Mouse (Mus musculus): Measurements from ENCODE around the gene Tex9. TPM values are rescaled to one million over a fixed set of nuclear protein-coding genes. Genes with fewer than 3 reads are reported as not detected.

Tex9 gene
- polyA plus RNA-seq, 1 experiment from 2014 or later = 32.0 TPM

DNA sequence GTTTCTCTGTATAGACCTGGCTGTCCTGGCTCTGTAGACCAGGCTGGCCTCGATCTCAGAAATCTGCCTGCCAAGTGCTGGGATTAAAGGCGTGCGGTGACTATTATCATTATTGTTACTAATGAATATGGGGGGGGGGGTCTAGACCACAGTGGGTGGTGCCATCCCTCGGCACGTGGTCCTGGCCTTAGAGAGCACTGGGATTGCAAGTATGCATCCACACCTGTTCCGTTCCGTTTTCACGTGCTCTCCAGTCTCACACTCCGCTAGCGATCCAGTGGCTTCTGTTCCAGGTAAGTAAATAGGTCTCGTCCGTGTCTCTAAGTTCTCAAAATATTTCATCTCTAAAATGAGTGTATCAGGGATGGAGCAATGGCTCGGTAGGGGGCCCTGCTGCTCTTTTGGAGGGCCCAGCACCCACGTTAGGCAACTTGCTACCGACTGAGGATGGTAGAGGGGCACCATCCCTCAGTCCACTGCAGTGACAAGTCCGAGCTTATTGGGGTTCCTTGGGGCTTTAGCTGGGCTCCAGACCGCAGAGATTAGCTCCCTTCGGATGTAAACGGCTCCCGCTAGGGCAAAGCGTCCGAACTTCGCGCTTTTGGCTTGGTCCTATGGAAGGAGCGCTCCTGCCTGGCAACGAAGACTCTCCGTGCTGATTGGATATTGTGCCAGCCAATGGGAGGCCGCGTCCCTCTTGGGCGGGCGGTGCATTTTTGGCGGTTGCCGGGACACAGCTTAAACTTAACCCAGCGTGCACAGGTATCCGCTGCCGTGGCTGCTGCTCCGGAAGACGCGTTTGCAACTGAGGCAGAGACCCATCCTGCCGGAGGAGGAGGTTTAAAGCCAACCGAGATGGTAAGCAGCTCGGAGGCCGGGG, 54.0 kb downstream of the Tex9 start, which contains the start of gene Mns1:
Gene Mns1, plus strand, starts transcription at position 190 of the 880 bp plus-strand sequence.
- Histone ChIP-seq H3K36me3 (no peaks in the 10 kb centered on the region), H3K4me2 (replicated peaks) (peak within 1 kb of the TSS; percentile 95), H3K27ac (replicated peaks) (no peak within 1 kb of the TSS), H3K9me3 (replicated peaks) (no peaks in the 10 kb centered on the region), H3K4me3 (replicated peaks) (peak within 1 kb of the TSS; percentile 61), H3K4me1 (peaks cover 10% of the 10 kb centered on the region), H3K27me3 (no peaks in the 10 kb centered on the region), H3K9ac (peak within 1 kb of the TSS; percentile 40)
- peak; percentile 98 for ATAC-seq (ENCODE audit: insufficient number of reproducible peaks, low FRiP score, low TSS enrichment, low read depth)
- 1% methylated on average over 43 of the region's 43 CpGs for WGBS

DNA sequence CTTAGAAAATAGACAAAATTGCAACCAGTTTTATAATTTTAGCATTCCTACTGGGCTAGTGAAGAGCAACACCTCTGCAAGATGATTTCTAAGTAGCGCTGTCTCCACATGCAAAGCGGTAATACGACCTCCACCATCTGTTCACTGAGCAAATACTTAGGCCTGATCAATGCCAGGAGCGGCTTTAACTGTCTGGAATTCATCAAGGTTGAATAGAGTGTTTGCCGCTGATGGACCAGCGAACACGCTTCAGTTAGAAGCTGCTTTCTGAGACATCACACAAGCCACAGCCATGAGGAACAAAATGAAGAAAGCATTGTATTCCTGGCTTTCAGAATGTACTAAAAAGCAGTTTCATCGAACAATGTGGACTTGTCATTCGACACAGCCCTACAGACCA, 57.1 kb downstream of the Tex9 start:
- H3K4me2 ChIP-seq (replicated peaks) = peak overlapping the region; percentile 11; the same call in 1 of the 2 replicates

DNA sequence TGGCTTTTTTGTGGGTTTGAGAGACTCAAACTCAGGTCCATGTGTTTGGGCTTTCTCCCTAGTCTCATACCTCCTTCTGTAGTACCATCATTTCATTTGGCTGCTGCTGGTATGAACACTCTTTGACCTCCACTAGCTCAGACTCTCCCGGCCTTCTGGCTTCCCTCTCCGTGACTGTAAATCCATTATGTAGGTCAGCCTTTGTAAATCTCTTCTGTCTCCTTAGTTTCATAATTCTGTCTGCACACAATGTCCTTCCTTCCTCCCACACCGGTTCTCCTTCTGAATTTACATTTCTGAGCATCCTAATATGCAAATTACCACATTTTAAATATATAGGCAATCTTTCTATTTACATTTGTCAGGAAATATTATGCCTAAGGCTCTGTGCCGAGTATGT, 64.2 kb downstream of the Tex9 start:
- no peaks in the 10 kb centered on the region for H3K4me1 ChIP-seq
- no peak for ATAC-seq (ENCODE audit: insufficient number of reproducible peaks, low FRiP score, low TSS enrichment, low read depth)
- H3K36me3 ChIP-seq = no peaks in the 10 kb centered on the region
- no peaks in the 10 kb centered on the region for H3K9me3 ChIP-seq (replicated peaks)
- H3K27me3 ChIP-seq = no peaks in the 10 kb centered on the region
- no peak overlapping the region for H3K27ac ChIP-seq (replicated peaks)
- 64% methylated on average over 4 of the region's 4 CpGs for WGBS
- H3K9ac ChIP-seq = no peak overlapping the region
- no peak overlapping the region for H3K4me2 ChIP-seq (replicated peaks)
- no peak overlapping the region for H3K4me3 ChIP-seq (replicated peaks)

More for the DNA sequence above, 57.1 kb downstream of the Tex9 start:
- Histone ChIP-seq H3K4me1 (peaks cover 10% of the 10 kb centered on the region), H3K4me3 (replicated peaks) (0 out of 2 replicates have a peak overlapping the region, but pooled peaks have one; percentile 4), H3K27ac (replicated peaks) (no peak overlapping the region), H3K9me3 (replicated peaks) (no peaks in the 10 kb centered on the region), H3K36me3 (no peaks in the 10 kb centered on the region), H3K9ac (no peak overlapping the region), H3K27me3 (no peaks in the 10 kb centered on the region)
- WGBS = 46% methylated on average over 9 of the region's 9 CpGs
- ATAC-seq (ENCODE audit: insufficient number of reproducible peaks, low FRiP score, low TSS enrichment, low read depth) = no peak

GRCm38 (mm10) chr9:72425300-72425850, 66.6 kb downstream of the Tex9 start:
- WGBS = 69% methylated on average over 11 of the region's 11 CpGs
- no peaks in the 10 kb centered on the region for H3K9me3 ChIP-seq (replicated peaks)
- no peak for ATAC-seq (ENCODE audit: insufficient number of reproducible peaks, low FRiP score, low TSS enrichment, low read depth)
- no peak overlapping the region for H3K9ac ChIP-seq
- no peaks in the 10 kb centered on the region for H3K27me3 ChIP-seq
- no peak overlapping the region for H3K4me3 ChIP-seq (replicated peaks)
- H3K4me2 ChIP-seq (replicated peaks) = no peak overlapping the region
- H3K4me1 ChIP-seq = peaks cover 13% of the 10 kb centered on the region; the same call in 1 of the 2 replicates
- H3K27ac ChIP-seq (replicated peaks) = no peak overlapping the region
- no peaks in the 10 kb centered on the region for H3K36me3 ChIP-seq

DNA sequence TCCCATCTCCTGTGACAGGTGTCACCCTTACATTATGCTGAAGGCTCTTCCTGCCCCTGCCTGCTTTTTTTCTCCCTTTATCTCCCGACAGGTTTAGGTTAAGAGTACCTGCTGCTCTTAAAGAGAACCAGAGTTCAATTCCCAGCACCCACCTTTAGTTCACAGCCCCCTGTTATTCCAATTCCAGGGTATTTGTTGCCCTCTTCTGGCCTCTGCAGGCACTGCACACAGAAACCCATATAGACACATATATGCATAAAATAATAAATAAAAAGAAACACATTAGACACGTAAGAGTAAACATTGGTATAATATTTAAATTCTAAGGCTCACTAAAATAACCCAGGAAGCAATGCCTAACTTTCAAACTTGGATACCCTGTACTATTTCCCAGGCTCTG, 69.3 kb downstream of the Tex9 start:
- H3K9ac ChIP-seq = no peak overlapping the region
- 86% methylated on average over 2 of the region's 2 CpGs for WGBS
- H3K4me2 ChIP-seq (replicated peaks) = no peak overlapping the region
- no peaks in the 10 kb centered on the region for H3K9me3 ChIP-seq (replicated peaks)
- H3K4me1 ChIP-seq = peaks cover 13% of the 10 kb centered on the region; the same call in 1 of the 2 replicates
- no peak overlapping the region for H3K27ac ChIP-seq (replicated peaks)
- ATAC-seq (ENCODE audit: insufficient number of reproducible peaks, low FRiP score, low TSS enrichment, low read depth) = no peak
- H3K4me3 ChIP-seq (replicated peaks) = no peak overlapping the region
- H3K27me3 ChIP-seq = no peaks in the 10 kb centered on the region
- H3K36me3 ChIP-seq = no peaks in the 10 kb centered on the region

DNA sequence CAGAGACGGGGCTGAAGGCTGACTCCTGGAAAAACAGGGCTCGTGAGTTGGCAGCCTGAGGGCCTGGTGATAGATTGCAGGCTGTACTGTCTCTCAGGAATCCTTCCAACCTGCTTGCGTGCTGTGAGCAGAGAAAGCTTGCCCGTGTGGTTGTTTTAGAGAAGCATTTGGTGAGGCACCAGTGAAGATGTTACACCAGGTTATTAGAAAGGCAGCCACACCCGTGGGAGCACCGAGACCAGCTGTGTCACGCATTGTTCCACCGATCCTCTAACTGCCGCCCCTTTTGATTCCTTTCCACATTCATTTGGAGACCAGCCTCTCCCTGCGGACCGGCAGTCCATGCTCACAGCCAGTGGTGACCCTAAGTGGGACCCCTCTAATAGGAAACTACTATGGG, 69.7 kb downstream of the Tex9 start:
- Histone ChIP-seq H3K27ac (replicated peaks) (0 out of 2 replicates have a peak overlapping the region, but pooled peaks have one; percentile 3), H3K9me3 (replicated peaks) (no peaks in the 10 kb centered on the region), H3K9ac (no peak overlapping the region), H3K4me1 (peaks cover 13% of the 10 kb centered on the region; the same call in 1 of the 2 replicates), H3K4me2 (replicated peaks) (no peak overlapping the region), H3K27me3 (no peaks in the 10 kb centered on the region), H3K4me3 (replicated peaks) (no peak overlapping the region), H3K36me3 (no peaks in the 10 kb centered on the region)
- ATAC-seq (ENCODE audit: insufficient number of reproducible peaks, low FRiP score, low TSS enrichment, low read depth) = peak; percentile 39; the same call in 1 of the 2 replicates
- WGBS = 54% methylated on average over 11 of the region's 11 CpGs

- Histone ChIP-seq H3K4me2 (replicated peaks) (no peak overlapping the region), H3K4me1 (peaks cover 13% of the 10 kb centered on the region; the same call in 1 of the 2 replicates), H3K27me3 (no peaks in the 10 kb centered on the region), H3K36me3 (no peaks in the 10 kb centered on the region), H3K27ac (replicated peaks) (no peak overlapping the region), H3K9me3 (replicated peaks) (no peaks in the 10 kb centered on the region), H3K4me3 (replicated peaks) (no peak overlapping the region), H3K9ac (no peak overlapping the region)
- 67% methylated on average over 3 of the region's 3 CpGs for WGBS
- ATAC-seq (ENCODE audit: insufficient number of reproducible peaks, low FRiP score, low TSS enrichment, low read depth) = no peak
These were observed 71.5 kb downstream of the Tex9 start for GRCm38 (mm10) chr9:72420490-72420889.

GRCm38 (mm10) chr9:72418443-72418842, 73.6 kb downstream of the Tex9 start:
- H3K9me3 ChIP-seq (replicated peaks) = no peaks in the 10 kb centered on the region
- no peak overlapping the region for H3K9ac ChIP-seq
- H3K36me3 ChIP-seq = no peaks in the 10 kb centered on the region
- H3K27me3 ChIP-seq = no peaks in the 10 kb centered on the region
- H3K4me3 ChIP-seq (replicated peaks) = no peak overlapping the region
- WGBS = 77% methylated on average over 3 of the region's 3 CpGs
- no peak overlapping the region for H3K27ac ChIP-seq (replicated peaks)
- H3K4me2 ChIP-seq (replicated peaks) = no peak overlapping the region
- ATAC-seq (ENCODE audit: insufficient number of reproducible peaks, low FRiP score, low TSS enrichment, low read depth) = no peak
- peaks cover 13% of the 10 kb centered on the region; the same call in 1 of the 2 replicates for H3K4me1 ChIP-seq

DNA sequence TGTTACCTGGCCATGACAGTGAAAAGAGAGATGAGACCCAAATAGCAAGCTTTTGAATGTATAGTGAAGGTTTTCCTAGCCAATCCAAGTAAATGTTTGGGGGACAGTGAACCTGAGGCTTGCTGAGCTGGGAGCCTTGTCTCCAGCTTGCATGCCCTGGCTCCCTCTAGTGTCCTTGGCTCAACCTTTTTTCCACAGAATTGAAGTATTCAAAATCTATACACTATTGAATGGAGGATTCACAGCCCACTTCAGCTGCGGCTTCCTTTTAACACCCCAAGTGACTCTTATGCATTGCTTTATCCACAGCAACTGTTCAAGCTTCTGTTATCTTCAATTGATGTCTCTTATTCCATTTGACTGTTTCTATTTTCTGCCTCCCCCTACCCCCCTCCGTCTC, 80.3 kb downstream of the Tex9 start:
- no peak for ATAC-seq (ENCODE audit: insufficient number of reproducible peaks, low FRiP score, low TSS enrichment, low read depth)
- Histone ChIP-seq H3K9ac (no peak overlapping the region), H3K4me3 (replicated peaks) (no peak overlapping the region), H3K36me3 (no peaks in the 10 kb centered on the region), H3K4me2 (replicated peaks) (no peak overlapping the region), H3K27me3 (no peaks in the 10 kb centered on the region), H3K9me3 (replicated peaks) (no peaks in the 10 kb centered on the region), H3K27ac (replicated peaks) (no peak overlapping the region), H3K4me1 (peaks cover 4% of the 10 kb centered on the region)
- 87% methylated on average over 2 of the region's 2 CpGs for WGBS

- Histone ChIP-seq H3K9ac (no peak overlapping the region), H3K27ac (replicated peaks) (no peak overlapping the region), H3K36me3 (no peaks in the 10 kb centered on the region), H3K27me3 (no peaks in the 10 kb centered on the region), H3K4me3 (replicated peaks) (no peak overlapping the region), H3K4me1 (peaks cover 4% of the 10 kb centered on the region), H3K9me3 (replicated peaks) (no peaks in the 10 kb centered on the region), H3K4me2 (replicated peaks) (no peak overlapping the region)
- 43% methylated on average over 15 of the region's 15 CpGs for WGBS
- ATAC-seq (ENCODE audit: insufficient number of reproducible peaks, low FRiP score, low TSS enrichment, low read depth) = no peak
These were observed 82.4 kb downstream of the Tex9 start for GRCm38 (mm10) chr9:72409381-72410225.

DNA sequence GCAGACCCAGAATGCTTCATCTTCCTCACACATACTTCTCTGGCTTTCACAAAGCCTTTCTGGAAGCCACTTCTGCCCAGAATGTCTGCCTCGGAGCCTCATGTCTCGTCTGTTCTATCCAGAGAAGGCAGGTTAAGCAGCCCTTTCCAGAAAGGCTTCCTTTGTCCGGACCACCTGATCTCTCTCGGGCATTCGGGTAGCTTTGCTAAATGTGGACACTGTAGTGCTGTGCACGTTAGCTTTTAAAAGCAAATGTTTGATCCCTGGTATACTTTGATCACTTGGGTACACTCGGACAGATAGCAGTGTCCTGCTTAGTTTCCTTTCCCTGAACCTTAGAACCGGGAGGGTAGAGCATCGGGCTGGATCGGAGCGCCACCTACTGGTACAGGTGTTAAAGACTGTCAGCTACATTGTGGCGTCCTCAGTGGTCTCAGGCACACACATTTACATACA, 83.9 kb downstream of the Tex9 start:
- H3K27me3 ChIP-seq = no peaks in the 10 kb centered on the region
- H3K4me2 ChIP-seq (replicated peaks) = peak overlapping the region; percentile 52
- WGBS = 8% methylated on average over 12 of the region's 12 CpGs
- no peak overlapping the region for H3K9ac ChIP-seq
- peak overlapping the region; percentile 39 for H3K4me3 ChIP-seq (replicated peaks)
- ATAC-seq (ENCODE audit: insufficient number of reproducible peaks, low FRiP score, low TSS enrichment, low read depth) = peak; percentile 82
- no peaks in the 10 kb centered on the region for H3K36me3 ChIP-seq
- peaks cover 4% of the 10 kb centered on the region for H3K4me1 ChIP-seq
- no peaks in the 10 kb centered on the region for H3K9me3 ChIP-seq (replicated peaks)
- no peak overlapping the region for H3K27ac ChIP-seq (replicated peaks)
